In the genomic region with DNA sequence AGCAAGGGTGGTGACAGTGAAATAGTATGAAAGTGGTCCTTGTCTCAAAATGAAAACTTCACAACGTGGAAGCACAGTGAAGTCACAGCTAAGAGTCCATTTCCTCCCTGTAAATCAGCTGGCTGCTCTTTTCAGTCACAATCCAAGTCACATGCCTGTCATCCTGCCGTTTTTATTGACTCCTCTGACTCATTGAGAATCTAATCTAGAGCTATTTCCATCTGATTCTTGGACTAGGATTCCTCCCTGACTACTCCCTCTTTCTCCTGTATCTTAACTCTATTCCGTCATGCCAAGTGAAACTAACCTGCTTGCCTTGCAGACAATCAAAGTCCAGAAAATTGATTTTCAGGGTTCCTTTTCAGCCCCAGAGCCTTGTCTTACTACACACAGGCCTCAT, we compare ENCODE assay signal across 21 mouse cellular contexts.
"Had no signal": no experiment of that assay in that cellular context is flagged by ENCODE, and none has a peak within 500 bp of the region (broad histone marks: within the 10 kb centered on the region; RNA-seq: fewer than 3 reads in every experiment).

No protein-coding gene starts in this region.

- H3K27ac ChIP-seq: liver, embryonic 13.5 days; liver, embryonic 15.5 days; lung, embryonic 15.5 days; midbrain, embryonic 10.5 days; midbrain, embryonic 12.5 days; neural tube, embryonic 13.5 days; neural tube, embryonic 15.5 days; stomach, embryonic 15.5 days had no signal

- H3K4me2 ChIP-seq: liver, embryonic 11.5 days; liver, embryonic 13.5 days; liver, embryonic 15.5 days; lung, embryonic 15.5 days; midbrain, embryonic 12.5 days; neural tube, embryonic 13.5 days; neural tube, embryonic 15.5 days; stomach, embryonic 15.5 days had no signal

- H3K36me3 ChIP-seq: liver, embryonic 13.5 days; liver, embryonic 15.5 days; lung, embryonic 15.5 days; midbrain, embryonic 10.5 days; midbrain, embryonic 12.5 days; neural tube, embryonic 13.5 days; neural tube, embryonic 15.5 days; stomach, embryonic 15.5 days had no signal

- H3K27me3 ChIP-seq: liver, embryonic 13.5 days; liver, embryonic 15.5 days; lung, embryonic 15.5 days; midbrain, embryonic 12.5 days; neural tube, embryonic 13.5 days; neural tube, embryonic 15.5 days; stomach, embryonic 15.5 days had no signal

- DNase-seq: liver, embryonic 13.5 days; liver, postnatal 0 days; lung, adult 2 months; lung, postnatal 14 days; lung, postnatal 36 days; midbrain, embryonic 14.5 days; right cerebral cortex, postnatal 25 days; spleen, adult 18-20 months; thymus, adult 18-20 months; thymus, postnatal 14 days; thymus, postnatal 36 days had no signal

- H3K9ac ChIP-seq: liver, embryonic 13.5 days; liver, embryonic 15.5 days; liver, postnatal 0 days; lung, embryonic 15.5 days; midbrain, embryonic 12.5 days; neural tube, embryonic 13.5 days; neural tube, embryonic 15.5 days; stomach, embryonic 15.5 days had no signal

- H3K9me3 ChIP-seq: liver, embryonic 13.5 days; liver, embryonic 15.5 days; lung, embryonic 15.5 days; midbrain, embryonic 10.5 days; midbrain, embryonic 12.5 days; neural tube, embryonic 13.5 days; neural tube, embryonic 15.5 days; stomach, embryonic 15.5 days had no signal

- ATAC-seq: liver, postnatal 0 days; midbrain, embryonic 16.5 days had no signal

- H3K4me1 ChIP-seq: liver, embryonic 13.5 days; liver, embryonic 15.5 days; lung, embryonic 15.5 days; midbrain, embryonic 10.5 days; midbrain, embryonic 12.5 days; neural tube, embryonic 13.5 days; neural tube, embryonic 15.5 days; stomach, embryonic 15.5 days had no signal

- H3K4me3 ChIP-seq: liver, embryonic 13.5 days; liver, embryonic 15.5 days; lung, embryonic 15.5 days; midbrain, embryonic 10.5 days; midbrain, embryonic 12.5 days; myocyte; neural tube, embryonic 13.5 days; neural tube, embryonic 15.5 days; stomach, embryonic 15.5 days had no signal
